Mouse (Mus musculus): ENCODE results near the gene Perm1.
A peak's percentile ranks its signal among the peaks of the same experiment; 100 is the strongest.

The Perm1 gene

GRCm38 (mm10) chr4:156215649-156216048 lies at the start of gene Perm1:
Perm1 (plus strand) TSS chr4:156215868.
- DNase-seq (ENCODE audit: low spot score in 2 of 2) = no peak

GRCm38 (mm10) chr4:156166477-156166876 lies 49.2 kb upstream of the Perm1 start:
- no peak for DNase-seq (ENCODE audit: low spot score in 2 of 2)

GRCm38 (mm10) chr4:156168611-156169010 lies 47.1 kb upstream of the Perm1 start:
- DNase-seq (ENCODE audit: low spot score in 2 of 2) = no peak

GRCm38 (mm10) chr4:156169129-156169528 lies 46.5 kb upstream of the Perm1 start:
- no peak for DNase-seq (ENCODE audit: low spot score in 2 of 2)

- DNase-seq (ENCODE audit: low spot score in 2 of 2) = no peak
Measured at GRCm38 (mm10) chr4:156171828-156172227, 43.8 kb upstream of the Perm1 start.

GRCm38 (mm10) chr4:156177630-156178029 lies 38.0 kb upstream of the Perm1 start:
- DNase-seq (ENCODE audit: low spot score in 2 of 2) = no peak

DNA sequence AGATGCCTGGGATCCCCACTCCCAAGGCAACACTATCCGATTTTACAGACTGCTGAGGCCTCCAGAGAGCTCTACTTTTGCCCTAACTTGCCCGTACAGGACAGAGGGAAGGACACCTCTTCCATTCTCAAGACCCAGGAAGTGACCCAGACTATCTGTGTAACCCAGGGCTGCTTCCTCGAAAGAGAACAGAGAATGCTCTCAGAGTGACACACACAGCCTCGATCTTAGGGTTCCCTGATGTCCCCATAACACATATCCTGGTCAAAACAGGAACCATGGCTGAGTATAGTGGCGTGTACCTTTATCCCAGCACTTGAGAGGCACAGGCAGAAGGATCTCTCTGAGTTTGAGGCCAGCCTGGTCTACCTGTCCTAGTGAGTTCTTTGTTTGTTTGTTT lies 31.9 kb upstream of the Perm1 start:
- DNase-seq (ENCODE audit: low spot score in 2 of 2) = no peak

DNA sequence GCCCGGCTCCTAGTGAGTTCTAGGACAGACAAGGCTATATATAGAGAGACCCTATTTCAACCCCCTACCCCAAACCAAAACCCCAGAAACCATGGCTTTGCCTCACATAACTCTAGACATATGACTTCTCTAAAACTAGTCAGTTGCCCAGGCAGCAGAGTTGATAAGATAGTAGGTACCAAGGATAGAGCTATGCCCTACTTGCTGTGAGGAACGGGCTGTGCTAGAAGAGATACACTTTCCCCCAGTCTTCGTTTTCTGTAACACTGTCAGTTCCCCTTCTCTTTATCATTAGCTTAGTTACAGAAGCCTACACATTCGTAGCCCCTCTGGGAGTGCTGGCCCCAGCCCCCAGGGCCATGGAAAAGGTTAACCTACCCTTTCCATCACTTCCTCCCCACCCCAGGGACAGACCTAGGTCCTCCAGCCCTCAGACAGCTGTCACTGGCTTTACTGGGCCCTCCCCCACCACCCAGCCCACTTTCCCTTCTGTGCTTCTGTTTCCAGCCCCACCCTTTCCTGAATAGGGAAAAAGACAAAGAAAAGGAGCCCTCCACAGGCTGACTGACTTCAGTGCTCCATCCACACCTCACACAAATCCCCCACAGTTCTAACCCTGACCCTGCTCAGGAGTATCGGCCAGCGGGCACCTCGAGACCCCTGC lies 31.2 kb upstream of the Perm1 start:
- DNase-seq (ENCODE audit: low spot score in 2 of 2) = peak in 1 of 2 experiments; percentile 43

DNA sequence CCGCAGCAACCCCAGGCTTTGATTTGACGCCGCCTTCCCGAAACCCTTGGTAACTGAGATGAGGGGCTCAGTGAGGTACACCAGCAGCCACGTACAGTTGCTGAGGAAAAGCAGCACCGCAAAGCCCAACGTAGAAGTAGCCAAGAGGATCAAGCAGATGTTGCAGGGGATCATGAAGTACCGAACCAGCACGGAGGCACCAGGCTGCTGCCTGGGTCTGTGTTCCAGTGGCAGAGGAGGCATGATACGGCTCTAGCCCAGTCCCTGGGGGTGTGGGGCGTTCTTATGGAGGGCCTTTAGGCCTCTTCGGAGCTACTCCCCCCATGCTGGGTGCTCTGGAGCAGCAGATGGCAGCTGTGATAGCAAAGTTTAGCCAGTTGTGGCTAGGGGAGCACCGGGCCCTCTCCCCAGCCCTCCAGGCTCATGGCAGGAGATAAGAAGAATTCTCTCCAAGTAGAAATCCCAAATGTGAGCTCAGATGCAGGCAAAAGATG lies 30.2 kb upstream of the Perm1 start:
- DNase-seq (ENCODE audit: low spot score in 2 of 2) = no peak

DNA sequence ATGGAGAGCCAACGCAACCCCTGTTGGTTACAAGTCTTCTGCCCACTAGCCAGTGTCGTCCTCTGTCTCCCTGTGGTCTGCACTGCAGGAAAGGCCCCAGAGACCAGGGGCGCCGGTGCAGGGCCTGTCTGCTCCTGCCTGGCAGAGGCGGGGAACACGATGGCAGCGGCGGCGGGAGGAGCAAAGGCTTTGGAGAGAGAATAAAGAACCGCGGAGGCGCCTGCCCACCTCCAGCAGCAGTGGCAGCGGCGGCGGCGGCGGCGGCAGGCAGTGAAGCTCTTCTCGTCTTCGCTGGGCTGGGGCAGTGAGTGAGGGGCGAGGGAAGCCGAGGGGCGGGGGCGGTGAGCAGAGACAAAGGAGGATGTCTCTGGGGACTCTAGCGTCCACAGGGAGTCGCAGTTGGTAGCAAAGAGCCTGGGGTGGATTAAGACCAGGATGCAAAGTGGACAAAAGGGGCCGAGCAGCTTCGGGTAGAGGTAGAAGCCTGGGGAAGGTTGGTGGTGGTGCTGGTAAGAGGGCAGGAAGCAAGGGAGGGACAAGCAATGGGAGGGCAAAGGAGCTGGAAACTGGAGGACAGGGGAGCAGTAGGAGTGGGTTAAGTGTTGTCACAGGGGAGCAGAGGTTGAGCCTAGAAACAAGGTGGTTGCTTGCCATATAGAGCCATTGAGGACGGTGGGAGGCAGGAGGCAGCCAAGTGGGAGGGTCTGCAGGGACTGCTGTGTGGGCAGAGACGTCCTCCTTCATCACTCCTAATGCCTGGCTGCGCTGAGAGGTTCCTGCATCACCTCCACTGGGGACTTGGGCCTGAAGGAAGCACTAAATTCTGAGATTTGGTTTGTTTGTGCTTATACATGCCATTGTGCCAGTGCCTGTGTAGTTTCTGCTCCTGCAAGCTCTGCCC lies 29.5 kb upstream of the Perm1 start:
- DNase-seq (ENCODE audit: low spot score in 2 of 2) = peak; percentile 74 to 75

DNA sequence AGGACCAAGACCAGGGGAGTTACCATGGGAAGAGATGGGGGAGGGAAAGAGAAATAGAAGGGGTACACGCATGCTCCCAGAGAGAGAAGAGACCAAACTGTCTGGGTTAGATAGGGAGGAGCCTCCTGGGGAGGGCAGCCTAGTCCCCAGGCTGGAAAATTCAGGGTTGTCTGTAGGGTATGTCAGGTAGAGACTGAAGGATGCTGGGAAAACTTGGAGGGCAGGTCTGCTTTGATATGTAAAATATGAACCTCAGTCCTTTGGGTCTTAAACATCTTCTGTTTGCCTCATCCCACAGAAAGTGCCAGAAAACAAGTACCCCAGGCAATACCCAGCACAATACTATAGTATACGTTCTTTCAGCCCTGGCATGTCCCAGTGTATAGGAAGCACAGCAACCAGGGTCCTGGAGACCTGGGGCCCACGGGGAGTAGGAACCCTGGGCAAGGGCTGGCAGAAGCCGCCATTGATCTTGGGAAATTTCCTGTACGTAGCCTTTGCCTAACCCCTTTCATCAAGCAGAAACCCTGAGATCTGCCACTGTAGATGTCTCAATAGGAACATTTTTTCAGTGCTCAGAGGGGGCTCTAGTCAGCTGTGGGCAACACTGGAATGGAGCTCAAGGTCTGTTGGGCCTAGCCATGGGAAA lies 27.4 kb upstream of the Perm1 start:
- DNase-seq (ENCODE audit: low spot score in 2 of 2) = no peak

DNA sequence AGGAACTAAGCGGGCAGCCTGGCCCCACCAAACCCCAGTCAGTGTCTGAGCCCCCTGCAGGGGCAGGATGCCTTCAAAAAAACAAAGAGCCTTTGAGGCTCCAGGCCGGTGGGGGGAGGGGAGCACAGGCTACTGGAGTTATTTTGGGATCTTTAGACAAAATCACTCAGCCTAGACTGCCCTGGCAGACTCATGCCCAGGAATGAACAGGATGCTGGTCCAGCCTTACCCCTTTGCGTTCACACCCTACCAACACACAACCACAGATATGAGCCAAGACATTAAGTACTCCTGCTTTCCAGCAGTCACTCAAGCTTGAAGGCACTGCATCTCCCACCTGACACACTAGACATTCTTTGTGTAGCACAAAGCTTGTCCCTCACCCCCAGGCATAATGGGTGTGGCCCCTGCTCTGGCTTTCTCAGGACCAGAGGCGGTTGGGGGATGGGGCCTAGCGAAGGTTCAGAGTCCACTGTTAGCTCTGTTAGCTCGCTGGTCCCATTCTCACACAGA lies 26.8 kb upstream of the Perm1 start:
- peak; percentile 68 to 71 for DNase-seq (ENCODE audit: low spot score in 2 of 2)

GRCm38 (mm10) chr4:156192421-156193199 lies 23.1 kb upstream of the Perm1 start:
- peak; percentile 70 to 72 for DNase-seq (ENCODE audit: low spot score in 2 of 2)

- no peak for DNase-seq (ENCODE audit: low spot score in 2 of 2)
Measured at GRCm38 (mm10) chr4:156193200-156193590, 22.5 kb upstream of the Perm1 start.

DNA sequence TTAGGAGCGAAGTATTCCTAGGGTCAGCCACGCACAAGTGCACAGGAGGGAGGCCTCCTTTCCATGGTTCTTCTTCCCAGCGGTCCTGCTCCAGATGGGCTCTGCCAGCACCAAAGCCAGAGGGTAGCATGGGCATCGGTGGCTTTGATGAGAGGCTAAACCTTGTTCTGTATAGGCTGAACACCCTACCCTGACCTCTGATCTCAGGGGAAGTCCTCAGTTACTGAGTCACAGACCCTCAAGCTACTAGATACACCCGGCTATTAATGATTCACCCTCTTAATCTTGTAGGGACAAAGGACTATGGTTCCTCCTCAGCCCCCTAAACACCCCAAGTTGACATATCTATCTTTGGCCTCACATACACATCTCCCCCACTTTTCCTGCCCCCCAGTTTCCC lies 21.8 kb upstream of the Perm1 start:
- DNase-seq (ENCODE audit: low spot score in 2 of 2) = no peak

GRCm38 (mm10) chr4:156194346-156194745 lies 21.3 kb upstream of the Perm1 start:
- no peak for DNase-seq (ENCODE audit: low spot score in 2 of 2)

DNA sequence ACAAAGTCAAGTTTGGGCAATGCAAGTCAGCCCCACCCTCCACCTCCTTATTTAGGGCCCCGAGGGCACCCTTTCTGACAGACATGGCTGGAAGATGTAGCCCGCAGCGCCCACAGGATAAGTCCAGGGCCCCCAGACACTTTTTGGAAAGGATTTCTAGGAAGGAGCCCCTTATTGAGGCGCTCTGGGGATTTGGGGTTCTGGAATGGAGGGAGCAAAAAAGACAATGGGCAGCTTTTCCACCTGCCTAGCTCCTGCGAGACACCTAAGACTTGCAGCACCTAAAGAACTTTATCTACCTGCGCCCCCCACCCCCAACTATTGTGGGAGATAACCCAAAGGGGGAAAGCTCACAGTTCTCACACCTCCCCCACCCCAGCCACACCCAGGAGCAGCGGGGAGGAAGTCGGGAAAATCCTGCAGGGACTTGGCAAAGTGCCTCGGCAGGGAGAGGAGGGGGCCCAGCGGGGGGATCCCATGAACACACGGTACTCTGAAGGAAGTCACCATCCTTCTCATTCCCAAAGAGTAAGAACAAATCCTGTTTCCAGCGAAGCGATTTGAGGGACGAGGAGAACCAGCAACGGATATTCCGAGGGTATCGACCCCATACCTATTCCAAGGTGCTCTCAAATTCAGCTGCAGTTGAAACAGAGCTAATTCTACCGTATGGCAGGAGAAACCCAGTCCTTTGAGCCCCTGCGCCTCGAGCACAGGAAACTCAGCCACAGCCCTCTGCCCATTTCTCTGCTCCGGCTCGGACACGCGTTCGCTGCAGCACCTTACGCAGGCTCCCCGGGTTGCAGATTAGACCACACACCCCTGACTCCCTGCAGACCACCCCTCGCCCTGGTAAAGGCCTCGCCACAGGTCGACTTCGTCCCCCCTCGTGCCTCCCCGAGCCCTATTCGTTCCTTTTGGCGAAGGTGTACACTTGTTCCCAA lies 19.5 kb upstream of the Perm1 start:
- DNase-seq (ENCODE audit: low spot score in 2 of 2) = peak; percentile 83

DNA sequence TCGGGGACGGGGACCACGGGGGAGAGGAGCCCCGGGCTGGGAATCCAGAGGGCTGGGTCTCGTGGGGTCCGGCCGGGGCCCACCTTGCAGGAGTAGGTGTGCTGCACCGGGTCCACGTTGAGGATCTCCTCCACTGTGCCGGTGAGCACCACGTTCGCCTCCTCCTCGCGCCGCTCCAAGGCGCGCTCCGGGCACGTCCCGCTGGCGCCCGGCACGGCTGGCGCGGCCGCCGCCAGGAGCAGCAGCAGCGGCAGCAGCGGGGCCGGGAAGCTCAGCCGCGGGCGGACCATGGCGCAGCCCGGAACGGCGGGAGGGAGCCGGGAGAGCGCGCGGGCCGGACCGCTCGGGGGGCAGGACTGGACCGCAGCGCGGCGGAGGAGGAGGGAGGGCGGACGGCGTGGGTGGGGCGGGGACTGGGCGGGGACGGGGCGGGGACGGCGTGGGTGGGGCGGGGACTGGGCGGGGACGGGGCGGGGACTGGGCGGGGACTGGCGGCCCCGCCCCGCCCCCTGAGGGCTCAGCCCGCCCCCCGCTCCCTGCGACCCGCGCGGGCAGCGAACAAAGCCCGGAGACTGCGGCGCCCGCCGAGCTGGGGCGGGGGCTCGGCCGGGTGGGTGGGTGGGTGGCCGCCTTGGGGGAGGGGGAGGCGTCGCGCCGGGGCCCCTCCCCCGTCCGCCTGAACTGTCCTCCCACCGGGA lies 18.4 kb upstream of the Perm1 start, which contains the start of gene Agrn:
Agrn (minus strand) TSS at position 358 of the 698 bp plus-strand sequence.
- DNase-seq (ENCODE audit: low spot score in 2 of 2) = peak; percentile 68 to 76

DNA sequence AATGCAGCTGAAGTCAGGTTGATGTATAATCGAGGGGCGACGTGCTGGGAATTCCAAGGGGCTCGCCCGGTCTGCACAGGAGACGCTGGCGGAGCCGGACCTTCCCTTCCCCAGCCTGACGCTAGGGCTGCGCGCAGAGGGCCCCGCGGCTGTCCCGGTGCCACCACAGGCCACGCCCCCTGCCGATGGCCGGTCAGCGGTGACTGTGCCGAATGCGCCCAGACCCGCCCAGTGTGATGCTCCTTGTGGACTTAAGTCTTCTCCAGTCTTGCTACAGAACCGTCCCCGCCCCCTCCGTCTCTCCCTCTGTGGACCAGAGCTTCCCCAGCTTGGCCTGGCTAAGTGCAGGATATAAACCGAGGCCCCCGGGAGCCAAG lies 17.9 kb upstream of the Perm1 start:
- DNase-seq (ENCODE audit: low spot score in 2 of 2) = peak; percentile 88 to 90

Data from right cerebral cortex, postnatal 10 days (tissue).